Mouse (Mus musculus) embryonic facial prominence, embryonic 15.5 days (tissue): ENCODE measurements at regions not wholly inside any gene's neighbourhood (a gene's known extent, or its start where the extent isn't known, plus 50 kb on each side); places are given as distances from the start of the nearest gene placed in this dataset.
A peak's percentile ranks its signal among the peaks of the same experiment; 100 is the strongest.
"Not testable (repeated sequence)": the region's sequence is repeated elsewhere in the genome, so short reads cannot be mapped to it uniquely, and the experiment has no call there.

Experiments
- ATAC-seq: fragments of 200-750 bp; cut with Nextera tagmentation; 2 replicates; pipeline ENCODE4 v1.8.0; 2017; ENCODE audit warnings: low read depth, moderate TSS enrichment; ENCODE audit not compliant: insufficient number of reproducible peaks, low FRiP score, low TSS enrichment
- H3K27ac ChIP-seq: fragments of 300-500 bp; sonication (generic); replicated peaks from 2 replicates; pipeline ENCODE4 v1.5.1; 2015; ENCODE audit warnings: mild to moderate bottlenecking, inconsistent platforms
- H3K27me3 ChIP-seq: fragments of 300-500 bp; sonication (generic); 2 replicates; pipeline ENCODE4 v1.6.1; 2015; ENCODE audit warnings: inconsistent platforms
- H3K36me3 ChIP-seq: fragments of 300-500 bp; sonication (generic); 2 replicates; pipeline ENCODE4 v1.6.1; 2015; ENCODE audit warnings: mild to moderate bottlenecking, inconsistent platforms
- H3K4me1 ChIP-seq: fragments of 300-500 bp; sonication (generic); 2 replicates; pipeline ENCODE4 v1.6.1; 2015; ENCODE audit warnings: inconsistent platforms
- H3K4me2 ChIP-seq: fragments of 300-500 bp; sonication (generic); replicated peaks from 2 replicates; pipeline ENCODE4 v1.6.1; 2015; ENCODE audit warnings: mild to moderate bottlenecking, inconsistent platforms
- H3K4me3 ChIP-seq: fragments of 300-500 bp; sonication (generic); replicated peaks from 2 replicates; pipeline ENCODE4 v1.5.1; 2015; ENCODE audit warnings: mild to moderate bottlenecking, inconsistent platforms
- H3K9ac ChIP-seq: fragments of 300-500 bp; sonication (generic); 2 replicates; pipeline ENCODE4 v1.6.1; 2015; ENCODE audit warnings: inconsistent platforms
- H3K9me3 ChIP-seq: fragments of 300-500 bp; sonication (generic); replicated peaks from 2 replicates; pipeline ENCODE4 v1.6.1; 2016; ENCODE audit warnings: inconsistent platforms
- WGBS: fragments of 180-500 bp; shearing (Covaris S2); methylation state at CpG from one replicate; pipeline ENCODE4 v1.1.7; 2015; 5-methylcytosine and 5-hydroxymethylcytosine counted together

GRCm38 (mm10) chr2:179176835-179177530 lies 265.2 kb upstream of the Cdh4 start:
- H3K4me3 ChIP-seq = peak overlapping the region; percentile 29

GRCm38 (mm10) chr2:179181366-179181765 lies 260.9 kb upstream of the Cdh4 start:
- H3K27ac ChIP-seq = no peak overlapping the region
- no peak overlapping the region for H3K9ac ChIP-seq
- 57% methylated on average over 3 of the region's 3 CpGs for WGBS
- no peak overlapping the region for H3K4me3 ChIP-seq
- no peaks in the 10 kb centered on the region for H3K9me3 ChIP-seq
- no peaks in the 10 kb centered on the region for H3K36me3 ChIP-seq
- H3K4me1 ChIP-seq = 0 out of 2 replicates have a peak, but pooled peaks cover 5% of the 10 kb centered on the region
- H3K27me3 ChIP-seq = no peaks in the 10 kb centered on the region
- ATAC-seq = no peak
- no peak overlapping the region for H3K4me2 ChIP-seq

More at GRCm38 (mm10) chr2:179176835-179177530, 265.2 kb upstream of the Cdh4 start:
- H3K36me3 ChIP-seq, H3K4me1 ChIP-seq, H3K9ac ChIP-seq, H3K9me3 ChIP-seq, H3K27me3 ChIP-seq, ATAC-seq: not testable (repeated sequence)
- Histone ChIP-seq H3K27ac (peak overlapping the region; percentile 51; the same call in 1 of the 2 replicates), H3K4me2 (peak overlapping the region; percentile 43)
- WGBS = 2% methylated on average over 33 of the region's 35 CpGs

GRCm38 (mm10) chr2:179182123-179182522 lies 260.1 kb upstream of the Cdh4 start:
- H3K9me3 ChIP-seq = no peaks in the 10 kb centered on the region
- no peak overlapping the region for H3K27ac ChIP-seq
- H3K27me3 ChIP-seq = no peaks in the 10 kb centered on the region
- ATAC-seq = no peak
- no peak overlapping the region for H3K4me2 ChIP-seq
- no peak overlapping the region for H3K9ac ChIP-seq
- no peaks in the 10 kb centered on the region for H3K36me3 ChIP-seq
- 0 out of 2 replicates have a peak, but pooled peaks cover 5% of the 10 kb centered on the region for H3K4me1 ChIP-seq
- H3K4me3 ChIP-seq = no peak overlapping the region
- 59% methylated on average over 4 of the region's 4 CpGs for WGBS

- H3K27me3 ChIP-seq = peaks cover 2% of the 10 kb centered on the region; the same call in 1 of the 2 replicates
- no peaks in the 10 kb centered on the region for H3K36me3 ChIP-seq
- no peak overlapping the region for H3K4me2 ChIP-seq
- no peak overlapping the region for H3K27ac ChIP-seq
- no peak overlapping the region for H3K4me3 ChIP-seq
- 64% methylated on average over 6 of the region's 6 CpGs for WGBS
- no peaks in the 10 kb centered on the region for H3K4me1 ChIP-seq
- no peak for ATAC-seq
- H3K9ac ChIP-seq = no peak overlapping the region
- no peaks in the 10 kb centered on the region for H3K9me3 ChIP-seq
Measured at GRCm38 (mm10) chr2:179192906-179193496, 249.2 kb upstream of the Cdh4 start.

- H3K9me3 ChIP-seq = no peaks in the 10 kb centered on the region
- no peaks in the 10 kb centered on the region for H3K36me3 ChIP-seq
- no peak overlapping the region for H3K27ac ChIP-seq
- no peak overlapping the region for H3K4me3 ChIP-seq
- no peak overlapping the region for H3K9ac ChIP-seq
- H3K4me1 ChIP-seq = no peaks in the 10 kb centered on the region
- 37% methylated on average over 9 of the region's 9 CpGs for WGBS
- no peak overlapping the region for H3K4me2 ChIP-seq
- ATAC-seq = peak; percentile 34
- peaks cover 2% of the 10 kb centered on the region; the same call in 1 of the 2 replicates for H3K27me3 ChIP-seq
Measured at GRCm38 (mm10) chr2:179193507-179194160, 248.6 kb upstream of the Cdh4 start.

GRCm38 (mm10) chr2:179197471-179197870 lies 244.8 kb upstream of the Cdh4 start:
- Histone ChIP-seq H3K36me3 (no peaks in the 10 kb centered on the region), H3K4me1 (no peaks in the 10 kb centered on the region), H3K4me3 (no peak overlapping the region), H3K27me3 (peaks cover 2% of the 10 kb centered on the region; the same call in 1 of the 2 replicates), H3K4me2 (no peak overlapping the region), H3K27ac (no peak overlapping the region), H3K9me3 (no peaks in the 10 kb centered on the region), H3K9ac (no peak overlapping the region)
- 96% methylated on average over 1 of the region's 1 CpGs for WGBS
- ATAC-seq = no peak

GRCm38 (mm10) chr2:179200495-179200894 lies 241.7 kb upstream of the Cdh4 start:
- no peaks in the 10 kb centered on the region for H3K9me3 ChIP-seq
- H3K4me2 ChIP-seq = no peak overlapping the region
- H3K27ac ChIP-seq = no peak overlapping the region
- no peaks in the 10 kb centered on the region for H3K36me3 ChIP-seq
- no peak overlapping the region for H3K4me3 ChIP-seq
- WGBS = 4% methylated on average over 6 of the region's 6 CpGs
- H3K9ac ChIP-seq = no peak overlapping the region
- no peaks in the 10 kb centered on the region for H3K4me1 ChIP-seq
- ATAC-seq = no peak
- peaks cover 2% of the 10 kb centered on the region; the same call in 1 of the 2 replicates for H3K27me3 ChIP-seq

GRCm38 (mm10) chr2:179210164-179210805 lies 231.9 kb upstream of the Cdh4 start:
- Histone ChIP-seq H3K9me3 (no peaks in the 10 kb centered on the region), H3K9ac (no peak overlapping the region), H3K27me3 (no peaks in the 10 kb centered on the region), H3K36me3 (no peaks in the 10 kb centered on the region), H3K4me2 (no peak overlapping the region), H3K4me3 (no peak overlapping the region), H3K27ac (no peak overlapping the region), H3K4me1 (no peaks in the 10 kb centered on the region)
- no peak for ATAC-seq
- WGBS = 71% methylated on average over 10 of the region's 10 CpGs

GRCm38 (mm10) chr2:179216773-179217172 lies 225.5 kb upstream of the Cdh4 start:
- H3K4me3 ChIP-seq = no peak overlapping the region
- no peaks in the 10 kb centered on the region for H3K9me3 ChIP-seq
- H3K4me1 ChIP-seq = no peaks in the 10 kb centered on the region
- H3K4me2 ChIP-seq = no peak overlapping the region
- ATAC-seq = no peak
- no peaks in the 10 kb centered on the region for H3K36me3 ChIP-seq
- H3K27ac ChIP-seq = no peak overlapping the region
- no peak overlapping the region for H3K9ac ChIP-seq
- 40% methylated on average over 2 of the region's 2 CpGs for WGBS
- H3K27me3 ChIP-seq = no peaks in the 10 kb centered on the region

GRCm38 (mm10) chr2:179228096-179228495 lies 214.1 kb upstream of the Cdh4 start:
- Histone ChIP-seq H3K27ac (no peak overlapping the region), H3K9ac (no peak overlapping the region), H3K4me3 (no peak overlapping the region), H3K36me3 (no peaks in the 10 kb centered on the region), H3K9me3 (no peaks in the 10 kb centered on the region), H3K4me1 (peaks cover 10% of the 10 kb centered on the region; the same call in 1 of the 2 replicates), H3K27me3 (no peaks in the 10 kb centered on the region), H3K4me2 (no peak overlapping the region)
- peak; percentile 37; the same call in 1 of the 2 replicates for ATAC-seq
- 30% methylated on average over 7 of the region's 7 CpGs for WGBS

GRCm38 (mm10) chr2:179231708-179232354 lies 210.4 kb upstream of the Cdh4 start:
- Histone ChIP-seq H3K4me2 (no peak overlapping the region), H3K9me3 (no peaks in the 10 kb centered on the region), H3K27me3 (no peaks in the 10 kb centered on the region), H3K9ac (no peak overlapping the region), H3K4me1 (peaks cover 10% of the 10 kb centered on the region; the same call in 1 of the 2 replicates), H3K27ac (no peak overlapping the region), H3K36me3 (no peaks in the 10 kb centered on the region), H3K4me3 (no peak overlapping the region)
- 68% methylated on average over 6 of the region's 6 CpGs for WGBS
- no peak for ATAC-seq
